8 mouse cellular contexts compared by ENCODE assay signal in the genomic region with DNA sequence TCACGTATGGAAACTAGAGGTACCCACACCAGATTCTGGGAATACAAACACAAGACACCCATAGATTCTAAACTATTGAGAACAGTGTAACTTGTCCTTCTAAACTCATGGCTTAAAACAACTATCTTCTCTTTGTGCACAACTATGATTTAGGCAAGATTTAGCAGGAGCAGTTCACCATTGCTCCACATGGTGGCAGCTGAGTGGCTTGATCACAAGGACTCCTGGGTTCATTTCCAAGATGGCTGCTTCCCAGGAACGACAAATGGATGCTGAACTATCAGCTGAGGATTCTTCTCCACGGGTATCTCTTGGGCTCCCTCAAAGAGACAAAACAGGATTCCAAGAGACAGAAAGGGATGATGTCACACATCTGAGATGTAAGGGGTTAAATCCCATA.
DNase-seq lines count a peak whose midpoint lies in the region; ATAC-seq and TF ChIP-seq lines count a peak whose summit lies in the region.

No protein-coding gene starts in this region.

- no peaks in the 10 kb centered on the region for H3K9me3 ChIP-seq in heart, postnatal 0 days (replicated peaks; ENCODE audit: control insufficient read depth, low read length)

- no peak overlapping the region for H3K9ac ChIP-seq in heart, postnatal 0 days (replicated peaks; ENCODE audit: low read depth, low read length)

- no peaks in the 10 kb centered on the region for H3K27me3 ChIP-seq in spleen, adult 2 months (ENCODE audit: control insufficient read depth, insufficient read depth, low read length)
- no peaks in the 10 kb centered on the region for H3K27me3 ChIP-seq in heart, postnatal 0 days (ENCODE audit: control insufficient read depth, insufficient read depth, low read length)

- no peak overlapping the region for H3K4me3 ChIP-seq in spleen, adult 2 months (ENCODE audit: extremely low read depth, insufficient read depth, insufficient read length)
- H3K4me3 ChIP-seq in heart, postnatal 0 days (ENCODE audit: low read depth, low read length) = no peak overlapping the region

- no peak for TF ChIP-seq POLR2A in spleen, adult 2 months (IDR thresholded peaks at IDR 0.05; ENCODE audit: low read depth, low read length)

- H3K36me3 ChIP-seq in spleen, adult 2 months (ENCODE audit: control insufficient read depth, insufficient read depth, low read length) = no peaks in the 10 kb centered on the region
- H3K36me3 ChIP-seq in heart, postnatal 0 days (replicated peaks; ENCODE audit: control insufficient read depth, insufficient read depth, low read length) = no peaks in the 10 kb centered on the region

- H3K4me1 ChIP-seq in spleen, adult 2 months (ENCODE audit: control insufficient read depth, insufficient read depth, insufficient read length) = no peaks in the 10 kb centered on the region
- H3K4me1 ChIP-seq in heart, postnatal 0 days (ENCODE audit: control insufficient read depth, insufficient read depth) = peaks cover 5% of the 10 kb centered on the region; the same call in 1 of the 2 replicates

- ATAC-seq in heart, postnatal 0 days (ENCODE audit: insufficient read depth, low read depth) = no peak
- no peak for ATAC-seq in erythroid progenitor cell, adult 5-6 weeks (replicated peaks; ENCODE audit: low FRiP score, poor library complexity, severe bottlenecking)

- 39% methylated on average over 3 of the region's 3 CpGs for WGBS in spleen, adult 2 months
- 38% methylated on average over 3 of the region's 3 CpGs for WGBS in heart, postnatal 0 days

- no peak overlapping the region for H3K27ac ChIP-seq in spleen, adult 2 months (ENCODE audit: insufficient read depth, low read length)
- no peak overlapping the region for H3K27ac ChIP-seq in heart, postnatal 0 days (ENCODE audit: low read depth)

- DNase-seq in spleen, adult 2 months (ENCODE audit: low read depth in 1 of 2, low spot score in 2 of 2) = peak in 1 of 2 experiments; percentile 4
- DNase-seq in spleen, postnatal 36 days (ENCODE audit: low spot score in 2 of 2) = no peak
- DNase-seq in ZHBTc4 (ENCODE audit: low read depth, low spot score) = peak; percentile 77
- peak; percentile 49 for DNase-seq in cerebellum, adult 9-10 months
- DNase-seq in heart, postnatal 0 days (ENCODE audit: low spot score) = peak; percentile 47
- peak; percentile 56 to 64 for DNase-seq in left cerebral cortex, postnatal 14 days (ENCODE audit: low spot score in 2 of 2)
- DNase-seq in retina, postnatal 1 day = peak; percentile 73

- peak; percentile 26; the same call in 1 of the 2 replicates for TF ChIP-seq CTCF in spleen, adult 2 months (IDR thresholded peaks at IDR 0.05; ENCODE audit: extremely low read depth, insufficient read depth, insufficient read length, insufficient replicate concordance)
- TF ChIP-seq CTCF in heart, postnatal 0 days (IDR thresholded peaks at IDR 0.05; ENCODE audit: low read depth) = peak; percentile 82

- H3K4me2 ChIP-seq in heart, postnatal 0 days (ENCODE audit: low read depth, low read length) = no peak overlapping the region

- no peak for TF ChIP-seq EP300 in heart, postnatal 0 days (IDR thresholded peaks at IDR 0.05; ENCODE audit: low read depth)

- intact Hi-C loops in left cerebral cortex, postnatal 14 days (cut with DNase I) = loop anchor here (10.0 kb wide), 1 partner anchor 546 kb away; the partner anchor contains the start of gene Sp9

Comparison
In these comparisons a context has a peak if more than half of its experiments do, and no peak if none do; other contexts are left out.
1. DNase-seq: peak in ZHBTc4 (single experiment), cerebellum, adult 9-10 months (single experiment), heart, postnatal 0 days (single experiment), left cerebral cortex, postnatal 14 days (2 of 2) and retina, postnatal 1 day (single experiment); none in spleen, postnatal 36 days (0 of 2).